Mouse (Mus musculus) B cell, adult (primary cell): ENCODE measurements around the gene Gbx1. TPM values are rescaled to one million over a fixed set of nuclear protein-coding genes. Genes with fewer than 3 reads are reported as not detected.

Experiments
- total RNA-seq: library from RNA; stranded (reverse); gene quantifications from 4 replicates; pipeline ENCODE4 v1.2.4, GENCODE M21; 2023; ENCODE audit not compliant: inconsistent age

The Gbx1 gene
- not detected in 4 replicates for total RNA-seq

DNA sequence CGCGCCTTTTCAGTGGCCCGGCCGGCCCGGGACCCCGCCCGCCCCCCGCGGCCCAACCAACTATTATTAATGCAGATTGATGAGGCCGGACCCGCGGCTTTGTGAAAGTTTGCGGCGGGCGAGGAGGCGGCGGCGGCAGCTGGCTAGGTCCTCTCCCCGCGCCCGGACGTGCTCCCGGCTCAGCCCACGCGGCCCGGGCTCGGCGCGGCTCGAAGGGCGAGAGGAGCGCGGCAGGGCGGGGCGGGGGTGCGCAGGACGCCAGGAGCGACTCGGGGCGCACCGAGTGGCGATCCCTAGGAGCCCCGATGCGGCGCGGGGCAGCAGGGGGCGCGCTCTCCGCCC is at the start of gene Gbx1:
TSS of gene Gbx1 (minus strand) at position 314 of the 342 bp plus-strand sequence.

GRCm38 (mm10) chr5:24556709-24557108 is 29.7 kb upstream of the Gbx1 start, which contains the start of gene 4931409K22Rik:
TSS of gene 4931409K22Rik (minus strand) at chr5:24556809.

GRCm38 (mm10) chr5:24540387-24541143 is 13.6 kb upstream of the Gbx1 start, which contains the start of gene Asb10:
TSS of gene Asb10 (minus strand) at chr5:24540978.

Other genes with a start within 250 kb of the Gbx1 start
- gene Kcnh2, start 175.6 kb downstream of the Gbx1 start, total RNA-seq: not detected in 4 replicates
- 0.15 to 0.35 TPM (median 0.32 TPM) in 4 replicates for gene Nos3, start 162.4 kb downstream of the Gbx1 start, total RNA-seq
- not detected in 4 replicates for gene Atg9b, start 135.1 kb downstream of the Gbx1 start, total RNA-seq
- gene Abcb8, start 133.5 kb downstream of the Gbx1 start, total RNA-seq: 21.3 to 25.4 TPM (median 23.8 TPM) in 4 replicates
- not detected in 4 replicates for gene Asic3, start 113.8 kb downstream of the Gbx1 start, total RNA-seq
- 31.0 to 38.3 TPM (median 34.1 TPM) in 4 replicates for gene Cdk5, start 103.7 kb downstream of the Gbx1 start, total RNA-seq
- 61.9 to 68.1 TPM (median 62.6 TPM) in 4 replicates for gene Slc4a2, start 103.4 kb downstream of the Gbx1 start, total RNA-seq
- 83.5 to 99.7 TPM (median 90.5 TPM) in 4 replicates for gene Fastk, start 81.9 kb downstream of the Gbx1 start, total RNA-seq
- gene Tmub1, start 79.3 kb downstream of the Gbx1 start, total RNA-seq: 24.9 to 27.6 TPM (median 26.1 TPM) in 4 replicates
- 40.0 to 49.3 TPM (median 44.5 TPM) in 4 replicates for gene Agap3, start 75.0 kb downstream of the Gbx1 start, total RNA-seq
- not detected in 4 replicates for gene Asb10, start 13.8 kb upstream of the Gbx1 start, total RNA-seq
- gene 4931409K22Rik, start 29.6 kb upstream of the Gbx1 start, total RNA-seq: not detected in 4 replicates
- 37.4 to 43.1 TPM (median 40.0 TPM) in 4 replicates for gene Abcf2, start 50.3 kb upstream of the Gbx1 start, total RNA-seq
- 34.0 to 42.1 TPM (median 40.7 TPM) in 4 replicates for gene Chpf2, start 59.5 kb upstream of the Gbx1 start, total RNA-seq
- gene Smarcd3, start 97.2 kb upstream of the Gbx1 start, total RNA-seq: 0.45 TPM in 1 of 4 replicates, not detected in the others
- gene Nub1, start 158.3 kb upstream of the Gbx1 start, total RNA-seq: 90.0 to 95.9 TPM (median 92.3 TPM) in 4 replicates
- gene Wdr86, start 203.5 kb upstream of the Gbx1 start, total RNA-seq: not detected in 4 replicates
- not detected in 4 replicates for gene Crygn, start 230.8 kb upstream of the Gbx1 start, total RNA-seq